Mouse (Mus musculus) gonadal fat pad, adult 2 months (tissue): ENCODE data around the gene Hist1h2bb. TPM values are rescaled to one million over a fixed set of nuclear protein-coding genes. Genes with fewer than 3 reads are reported as not detected.
"Not testable (repeated sequence)": the region's sequence is repeated elsewhere in the genome, so short reads cannot be mapped to it uniquely, and the experiment has no call there.

ENCODE experiments used
- DNase-seq: peaks from one replicate; pipeline ENCODE4 v3.0.0-alpha.2; 2012; ENCODE audit warnings: low read depth
- polyA plus RNA-seq: library from polyadenylated mRNA; depleted of rRNA; stranded (reverse); fragments of >200 nt; gene quantifications from 2 replicates; pipeline ENCODE4 v1.2.3, GENCODE M21; 2012

The Hist1h2bb gene
- polyA plus RNA-seq, 1 experiment = 5.9 TPM

- DNase-seq = no peak
Observed at GRCm38 (mm10) chr13:23749563-23750121, 3.1 kb downstream of the Hist1h2bb start.

DNA sequence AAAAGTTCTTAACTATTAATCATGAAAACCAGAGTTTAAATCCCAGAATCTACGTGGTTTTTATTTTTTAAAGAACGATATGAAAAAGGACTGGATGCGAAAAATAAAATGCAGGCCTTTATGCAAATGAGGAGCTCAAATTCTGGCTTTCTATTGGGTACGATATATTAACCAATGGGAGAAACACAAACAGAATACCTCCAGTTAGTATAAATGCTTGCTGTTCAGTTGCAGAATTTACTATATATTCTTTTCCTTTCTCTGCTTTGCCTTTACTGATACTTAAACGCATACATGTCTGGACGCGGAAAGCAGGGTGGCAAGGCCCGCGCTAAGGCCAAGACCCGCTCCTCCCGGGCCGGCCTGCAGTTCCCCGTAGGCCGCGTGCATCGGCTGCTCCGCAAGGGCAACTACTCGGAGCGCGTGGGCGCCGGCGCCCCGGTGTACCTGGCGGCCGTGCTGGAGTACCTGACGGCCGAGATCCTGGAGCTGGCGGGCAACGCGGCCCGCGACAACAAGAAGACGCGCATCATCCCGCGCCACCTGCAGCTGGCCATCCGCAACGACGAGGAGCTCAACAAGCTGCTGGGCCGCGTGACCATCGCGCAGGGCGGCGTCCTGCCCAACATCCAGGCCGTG is 4.4 kb downstream of the Hist1h2bb start, which contains the start of gene Hist1h2ab:
Gene Hist1h2ab (plus strand): TSS at position 288 of the 639 bp plus-strand sequence.
- not testable (repeated sequence) for DNase-seq

GRCm38 (mm10) chr13:23751478-23751956 is 5.0 kb downstream of the Hist1h2bb start:
- DNase-seq = no peak

DNA sequence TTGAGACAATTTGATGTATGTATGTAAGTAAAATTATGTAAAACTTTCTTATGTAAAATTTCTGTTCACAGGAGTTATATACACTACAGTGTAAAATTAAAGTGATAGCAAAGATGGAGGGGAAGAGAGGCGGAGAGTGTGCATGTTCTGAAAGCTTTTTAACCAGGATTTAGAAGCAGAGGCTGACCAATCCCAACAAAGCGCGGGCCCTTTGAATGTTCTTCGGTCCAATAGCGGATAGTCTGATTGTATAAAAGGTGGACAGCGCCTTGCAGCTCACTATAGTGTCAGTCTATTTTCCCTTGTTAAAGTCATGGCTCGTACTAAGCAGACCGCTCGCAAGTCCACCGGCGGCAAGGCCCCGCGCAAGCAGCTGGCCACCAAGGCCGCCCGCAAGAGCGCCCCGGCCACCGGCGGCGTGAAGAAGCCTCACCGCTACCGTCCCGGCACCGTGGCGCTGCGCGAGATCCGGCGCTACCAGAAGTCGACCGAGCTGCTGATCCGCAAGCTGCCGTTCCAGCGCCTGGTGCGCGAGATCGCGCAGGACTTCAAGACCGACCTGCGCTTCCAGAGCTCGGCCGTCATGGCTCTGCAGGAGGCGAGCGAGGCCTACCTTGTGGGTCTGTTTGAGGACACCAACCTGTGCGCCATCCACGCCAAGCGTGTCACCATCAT is 5.7 kb downstream of the Hist1h2bb start, which contains the start of gene Hist1h3b:
Gene Hist1h3b (plus strand): TSS at position 201 of the 675 bp plus-strand sequence.
- DNase-seq = not testable (repeated sequence)

DNA sequence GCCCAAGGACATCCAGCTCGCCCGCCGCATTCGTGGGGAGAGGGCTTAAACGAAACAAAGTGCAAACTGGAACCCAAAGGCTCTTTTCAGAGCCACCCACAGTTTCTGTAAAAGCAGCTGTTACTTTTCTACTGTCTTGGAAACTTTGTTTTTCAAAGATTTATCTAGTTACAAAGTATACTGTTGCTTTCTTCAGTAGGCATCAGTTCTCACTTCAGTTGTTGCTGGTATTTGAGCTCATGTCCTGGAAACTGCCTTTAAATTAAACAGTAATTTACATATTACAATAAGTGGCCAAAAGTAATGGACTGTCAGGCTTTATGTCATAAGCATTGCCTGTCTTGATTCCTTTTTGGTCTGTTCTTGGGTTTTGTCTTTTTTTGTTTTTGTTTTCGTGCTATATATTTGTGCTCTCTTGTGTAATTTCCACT is 6.2 kb downstream of the Hist1h2bb start:
- no peak for DNase-seq

DNA sequence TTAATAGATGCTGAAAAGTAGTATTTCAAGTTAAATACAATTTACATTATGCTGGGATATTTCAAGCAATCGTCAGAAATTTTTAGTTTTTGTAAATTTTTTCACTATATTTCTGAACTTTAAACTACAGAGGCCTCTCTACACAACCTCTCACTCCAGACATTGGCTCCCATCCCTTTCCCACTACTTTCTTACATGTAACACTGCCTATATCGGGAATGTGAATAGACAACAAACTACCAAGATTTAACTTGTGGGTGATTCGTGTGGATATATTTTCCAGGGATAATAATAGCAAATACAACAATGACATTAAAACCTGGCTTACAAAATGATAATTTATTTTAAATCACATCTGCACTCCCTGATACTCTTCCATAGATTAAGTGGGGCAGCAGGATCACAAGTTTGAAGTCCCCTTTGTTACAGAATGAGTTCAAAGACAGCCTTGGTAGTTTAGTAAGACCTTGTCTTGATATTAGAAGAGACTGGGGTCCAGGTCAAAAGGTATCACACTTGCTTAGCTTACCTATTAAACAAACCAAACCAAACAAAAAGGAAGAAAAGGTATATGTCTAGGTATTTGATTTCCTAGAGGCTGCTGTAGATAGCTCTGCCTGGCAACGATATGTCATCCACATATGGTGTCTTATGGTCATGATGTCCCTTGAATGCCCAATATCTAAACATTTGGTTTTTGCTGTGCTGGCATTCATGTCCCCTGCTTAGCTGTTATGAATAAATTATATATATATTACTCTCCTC is 7.0 kb downstream of the Hist1h2bb start:
- DNase-seq = no peak

DNA sequence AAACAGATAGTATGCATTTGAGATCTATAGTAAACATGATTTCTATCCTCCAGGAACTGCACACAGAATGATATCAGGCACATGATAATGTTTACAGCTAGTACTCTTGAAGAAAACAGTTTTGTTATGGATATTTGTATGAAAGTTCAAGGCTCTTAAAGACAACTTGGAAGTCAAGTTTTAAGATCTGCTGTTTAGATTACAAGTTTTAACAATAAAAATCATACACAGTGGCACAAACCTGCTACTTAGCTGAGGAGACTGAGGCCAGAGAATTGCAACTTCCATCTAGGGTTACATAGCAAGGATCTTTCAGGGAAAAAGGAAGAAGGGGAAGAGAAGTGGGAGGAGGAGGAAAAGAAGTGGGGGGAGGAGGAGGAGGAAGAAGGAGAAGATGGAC is 8.5 kb downstream of the Hist1h2bb start:
- DNase-seq = no peak

GRCm38 (mm10) chr13:23756790-23757189 is 10.3 kb downstream of the Hist1h2bb start, which contains the start of gene Hist1h4b:
Gene Hist1h4b (plus strand): TSS chr13:23757013.
- no peak for DNase-seq

- no peak for DNase-seq
Observed at GRCm38 (mm10) chr13:23757211-23757773, 10.8 kb downstream of the Hist1h2bb start.

- DNase-seq = no peak
Observed at GRCm38 (mm10) chr13:23757921-23758320, 11.4 kb downstream of the Hist1h2bb start.

DNA sequence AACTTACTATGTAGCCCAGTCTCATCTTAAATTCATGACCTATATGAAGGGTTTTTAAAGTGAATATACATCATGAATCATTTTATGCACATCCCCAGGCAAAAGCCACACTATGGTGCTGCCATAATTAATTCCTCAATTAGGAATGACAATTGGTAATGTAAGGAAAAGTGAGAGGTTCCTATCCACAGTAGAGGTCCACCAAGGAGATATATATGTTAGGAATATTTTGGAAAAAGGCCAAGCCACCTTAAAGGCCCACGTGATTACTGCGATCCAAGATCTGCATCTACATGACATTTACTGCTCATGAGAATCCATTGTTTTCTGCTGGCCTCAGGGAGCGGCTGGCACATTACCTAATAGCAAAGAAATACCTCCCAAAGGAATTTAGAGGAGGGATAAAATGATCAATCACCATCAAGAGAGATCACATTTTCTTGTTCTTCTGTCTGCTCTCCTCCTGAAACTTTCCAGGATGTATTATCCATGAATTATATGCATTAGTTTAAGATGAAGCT is 12.8 kb downstream of the Hist1h2bb start:
- no peak for DNase-seq

DNA sequence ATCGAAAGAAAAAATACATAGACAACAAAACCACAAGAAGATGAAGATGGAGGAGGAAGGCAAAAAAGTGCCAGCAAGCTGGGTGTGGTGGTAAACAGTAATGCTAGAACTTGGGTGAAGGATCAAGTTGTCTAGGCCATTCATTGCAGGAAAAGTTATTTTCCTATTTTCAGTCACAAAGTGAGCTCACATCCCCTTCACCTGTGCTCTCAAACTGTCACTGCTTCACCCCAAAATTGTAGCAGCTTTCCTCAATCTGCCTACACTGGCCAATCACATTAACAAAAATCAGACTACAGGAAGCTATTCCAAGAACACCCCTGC is 13.3 kb downstream of the Hist1h2bb start:
- DNase-seq = no peak

- no peak for DNase-seq
Observed at GRCm38 (mm10) chr13:23760240-23760971, 13.9 kb downstream of the Hist1h2bb start.

GRCm38 (mm10) chr13:23760972-23761864 is 14.7 kb downstream of the Hist1h2bb start, which contains the start of gene Hist1h4a:
Gene Hist1h4a (minus strand): TSS chr13:23761230.
- DNase-seq = no peak

DNA sequence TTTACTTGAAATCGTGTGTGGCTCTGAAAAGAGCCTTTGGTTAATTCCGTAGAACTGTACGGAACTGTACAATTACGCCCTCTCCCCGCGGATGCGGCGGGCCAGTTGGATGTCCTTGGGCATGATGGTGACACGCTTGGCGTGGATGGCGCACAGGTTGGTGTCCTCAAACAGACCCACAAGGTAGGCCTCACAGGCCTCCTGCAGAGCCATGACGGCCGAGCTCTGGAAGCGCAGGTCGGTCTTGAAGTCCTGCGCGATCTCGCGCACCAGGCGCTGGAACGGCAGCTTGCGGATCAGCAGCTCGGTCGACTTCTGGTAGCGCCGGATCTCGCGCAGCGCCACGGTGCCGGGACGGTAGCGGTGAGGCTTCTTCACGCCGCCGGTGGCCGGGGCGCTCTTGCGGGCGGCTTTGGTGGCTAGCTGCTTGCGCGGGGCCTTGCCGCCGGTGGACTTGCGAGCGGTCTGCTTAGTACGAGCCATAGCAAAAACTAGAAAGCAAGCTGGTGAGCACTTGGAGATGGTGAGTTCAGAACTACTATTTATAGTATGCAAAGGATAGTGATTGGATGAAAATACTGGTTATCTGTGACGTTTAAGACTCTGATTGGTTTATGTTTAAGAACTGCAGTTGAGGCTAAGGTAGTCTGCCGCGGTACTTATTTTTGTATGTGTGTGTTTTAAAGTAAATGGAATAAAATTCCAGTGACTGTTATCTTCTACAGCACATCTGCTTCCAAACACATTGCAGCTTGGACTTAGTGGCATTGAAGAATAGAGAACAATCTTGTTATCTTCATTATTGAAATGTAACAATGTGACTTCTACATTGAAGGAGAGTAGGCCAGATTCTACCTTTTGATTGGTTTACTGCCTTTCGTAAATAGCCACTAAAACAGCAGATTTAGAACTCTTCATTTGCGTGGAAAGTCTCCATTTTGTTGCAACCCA is 15.6 kb downstream of the Hist1h2bb start, which contains the start of gene Hist1h3a:
Gene Hist1h3a (minus strand): TSS at position 516 of the 951 bp plus-strand sequence.
- DNase-seq = not testable (repeated sequence)

DNA sequence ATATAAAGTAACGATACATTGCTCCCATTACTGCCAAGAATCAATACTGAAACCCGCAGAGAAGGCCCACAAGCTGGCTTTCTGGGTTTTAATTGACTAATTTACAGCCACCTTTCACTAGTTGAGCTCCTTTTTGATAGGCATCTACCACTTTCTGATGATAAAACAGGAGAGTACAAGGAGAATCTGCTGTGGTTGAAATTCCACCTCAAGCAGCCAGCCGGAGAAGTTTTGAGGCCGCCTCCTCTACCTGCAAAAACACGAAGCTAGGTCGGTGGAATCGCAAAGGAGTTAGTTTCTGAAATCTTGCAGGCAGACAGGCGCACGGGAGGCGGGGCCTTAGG is 16.7 kb downstream of the Hist1h2bb start:
- DNase-seq = no peak

- no peak for DNase-seq
Observed at GRCm38 (mm10) chr13:23763586-23764323, 17.2 kb downstream of the Hist1h2bb start, which contains the start of gene Hist1h1a. Gene Hist1h1a (plus strand): TSS chr13:23763666.
